Mouse (Mus musculus) gastrocnemius, postnatal 10 days (tissue): ENCODE data around the gene Mrpl48. TPM values are rescaled to one million over a fixed set of nuclear protein-coding genes. Genes with fewer than 3 reads are reported as not detected.

Source experiments
- DNase-seq: peaks from one replicate; pipeline ENCODE4 v3.0.0; 2021; ENCODE audit warnings: mixed read lengths
- total RNA-seq, 2 experiments: library from RNA; stranded (reverse); gene quantifications; 2 replicates each; pipeline ENCODE4 v1.2.3; 2021

The Mrpl48 gene
- total RNA-seq, 2 experiments from 2014 or later: 79.2 to 87.0 TPM

- DNase-seq: no peak
These were observed 73.9 kb downstream of the Mrpl48 start for GRCm38 (mm10) chr7:100534216-100534615.

GRCm38 (mm10) chr7:100533503-100533902 is 74.6 kb downstream of the Mrpl48 start:
- no peak for DNase-seq

DNA sequence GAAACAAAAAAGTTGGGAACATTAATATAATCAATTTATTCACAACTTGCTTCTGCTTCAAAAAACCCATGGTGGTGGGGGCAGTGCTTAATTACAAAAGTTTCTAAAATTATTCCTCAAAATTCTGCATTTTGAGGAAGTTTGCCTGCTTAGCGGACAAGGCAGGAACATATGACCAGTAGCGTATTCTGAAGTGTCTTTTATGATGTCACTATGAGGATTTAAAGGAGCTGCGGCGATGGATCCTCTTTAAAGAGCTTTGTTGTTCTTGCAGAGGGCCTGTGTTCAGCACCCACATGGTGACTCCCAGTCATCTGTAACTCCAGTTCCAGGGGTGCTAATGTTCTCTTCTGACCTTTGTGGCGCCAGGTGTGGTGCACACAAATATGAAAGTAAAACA is 77.3 kb downstream of the Mrpl48 start:
- DNase-seq: no peak

DNA sequence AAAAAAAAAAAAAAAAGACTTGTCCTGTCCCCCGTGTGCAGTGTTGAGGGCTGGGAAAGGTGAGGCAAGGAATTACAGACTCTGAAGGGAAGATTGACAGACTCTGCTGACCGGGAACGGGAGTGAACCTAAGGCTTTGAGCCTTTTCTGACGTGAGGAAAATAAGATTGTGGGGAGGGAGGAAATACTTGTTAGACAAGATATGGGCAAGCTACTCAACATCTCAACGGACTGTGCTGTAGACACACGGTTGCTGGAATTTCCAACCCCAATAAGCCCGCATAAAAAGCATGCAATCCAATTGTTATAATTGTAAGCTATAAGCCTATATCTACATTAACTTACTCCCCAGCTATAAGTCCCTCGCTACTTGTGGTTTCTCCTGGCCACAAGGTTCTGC is 83.4 kb downstream of the Mrpl48 start:
- DNase-seq: no peak

GRCm38 (mm10) chr7:100522222-100522621 is 85.9 kb downstream of the Mrpl48 start:
- no peak for DNase-seq

DNA sequence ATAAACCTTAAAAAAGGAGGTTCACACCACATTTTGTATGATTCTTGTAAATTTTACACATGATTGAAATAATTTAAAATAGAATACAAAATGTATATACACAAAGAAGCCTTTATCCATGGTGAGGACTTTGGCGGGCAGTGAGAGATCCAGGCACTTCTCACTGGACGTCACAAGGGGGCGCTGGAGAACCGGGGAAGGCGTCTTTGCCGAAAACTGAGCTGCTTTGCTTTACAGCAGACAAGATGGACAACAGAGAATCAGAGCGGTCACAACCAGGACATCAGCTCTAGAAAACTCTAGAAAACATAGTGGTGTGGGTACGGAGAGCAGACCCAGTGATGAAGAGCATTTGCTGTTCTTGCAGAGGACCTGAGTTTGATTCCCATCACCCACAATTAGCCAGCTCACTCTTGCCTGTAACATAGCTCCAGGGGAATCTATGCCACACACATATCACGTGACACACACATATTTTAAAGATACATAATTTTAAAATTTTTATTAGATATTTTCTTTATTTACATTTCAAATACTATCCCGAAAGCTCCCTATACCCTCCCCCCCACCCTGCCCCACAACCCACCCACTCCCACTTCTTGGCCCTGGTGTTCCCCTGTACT is 87.3 kb downstream of the Mrpl48 start:
- DNase-seq: peak; percentile 91

DNA sequence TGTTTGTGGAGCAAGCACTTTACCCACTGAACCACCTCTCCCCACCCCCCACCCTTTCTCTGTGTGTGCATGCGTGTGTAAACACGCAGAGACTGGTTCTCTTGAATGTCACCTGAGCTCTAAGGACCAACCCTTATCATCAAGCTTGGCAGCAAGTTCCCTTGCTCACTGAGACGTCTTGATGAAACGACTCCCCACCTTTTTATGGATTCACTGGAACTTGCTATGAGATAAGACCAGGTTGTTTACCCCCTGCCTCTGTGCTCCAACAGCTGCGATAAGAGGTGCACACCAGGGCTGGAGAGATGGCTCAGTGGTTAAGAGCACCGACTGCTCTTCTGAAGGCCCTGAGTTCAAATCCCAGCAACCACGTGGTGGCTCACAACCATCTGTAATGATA is 87.9 kb downstream of the Mrpl48 start:
- DNase-seq: no peak

- no peak for DNase-seq
These were observed 93.5 kb downstream of the Mrpl48 start, which contains the start of gene Dnajb13 for GRCm38 (mm10) chr7:100514573-100514972. Dnajb13 (minus strand) TSS chr7:100514960.

DNA sequence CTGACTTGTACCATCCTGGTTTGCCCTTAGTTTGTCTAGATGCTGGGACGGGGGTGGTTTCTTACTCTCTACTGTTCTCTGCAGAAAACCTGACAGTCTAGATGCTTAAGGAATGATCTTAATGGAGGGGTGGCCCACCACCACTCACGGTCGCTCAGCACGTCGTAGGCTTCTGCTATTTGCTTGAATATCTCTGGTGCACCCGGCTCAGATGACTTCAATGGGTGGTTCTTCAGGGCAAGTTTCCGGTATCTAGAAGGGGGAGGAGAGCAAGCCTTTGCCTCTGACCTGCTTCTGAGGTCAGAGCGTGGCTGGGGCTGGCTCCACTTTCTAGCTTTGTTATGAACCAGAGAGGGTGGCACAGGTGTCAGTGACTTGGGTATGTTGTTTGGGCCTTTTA is 96.5 kb downstream of the Mrpl48 start:
- DNase-seq: no peak

GRCm38 (mm10) chr7:100508670-100509069 is 99.4 kb downstream of the Mrpl48 start:
- DNase-seq: no peak

- DNase-seq: no peak
These were observed 101.6 kb downstream of the Mrpl48 start for GRCm38 (mm10) chr7:100506494-100506893.

- no peak for DNase-seq
These were observed 103.2 kb downstream of the Mrpl48 start for GRCm38 (mm10) chr7:100504740-100505487.

DNA sequence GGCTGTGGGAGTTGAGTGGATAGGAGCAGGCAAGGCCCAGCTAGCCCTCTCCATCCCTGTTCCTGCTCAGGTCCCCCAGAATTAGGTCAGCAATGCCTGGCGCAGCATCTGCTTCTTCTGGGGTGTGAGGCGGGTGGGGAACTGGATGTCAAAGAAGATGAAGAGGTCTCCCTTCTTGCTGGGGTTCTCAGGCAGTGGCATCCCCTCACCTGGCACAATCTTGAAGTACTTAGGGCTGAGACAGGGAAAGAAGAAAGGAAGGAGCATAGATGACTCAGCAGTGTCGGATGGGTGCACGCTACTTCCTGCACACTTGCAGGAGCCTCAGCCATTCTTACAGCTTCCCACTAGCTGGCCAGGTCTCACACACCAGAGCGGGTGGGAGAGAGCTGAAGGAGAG is 105.0 kb downstream of the Mrpl48 start:
- DNase-seq: no peak

GRCm38 (mm10) chr7:100502374-100502922 is 105.7 kb downstream of the Mrpl48 start:
- DNase-seq: no peak

DNA sequence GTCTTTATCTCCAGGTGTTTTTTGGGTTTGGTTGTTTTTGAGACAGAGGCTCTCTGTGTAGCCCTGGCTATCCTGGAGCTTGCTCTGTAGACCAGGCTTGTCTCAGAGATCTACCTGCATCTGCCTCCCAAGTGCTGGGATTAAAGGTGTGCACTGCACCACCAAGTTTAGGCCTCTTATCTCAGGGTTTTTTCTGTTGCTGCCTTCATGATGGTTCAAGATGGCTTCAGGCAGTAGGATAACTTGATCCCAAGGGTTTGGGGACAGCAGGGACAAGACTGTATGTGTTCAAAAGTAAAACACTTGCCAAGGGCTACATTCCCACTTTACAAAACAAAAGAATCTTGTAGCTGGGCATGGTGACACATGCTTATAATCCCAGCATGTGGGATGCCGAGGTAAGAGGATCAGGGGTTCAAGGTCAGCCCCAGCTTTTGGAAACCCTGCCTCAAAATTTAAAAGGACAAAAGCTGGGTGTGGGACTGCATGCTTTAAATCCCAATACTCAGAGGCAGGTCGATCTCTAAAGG is 106.2 kb downstream of the Mrpl48 start:
- DNase-seq: no peak

DNA sequence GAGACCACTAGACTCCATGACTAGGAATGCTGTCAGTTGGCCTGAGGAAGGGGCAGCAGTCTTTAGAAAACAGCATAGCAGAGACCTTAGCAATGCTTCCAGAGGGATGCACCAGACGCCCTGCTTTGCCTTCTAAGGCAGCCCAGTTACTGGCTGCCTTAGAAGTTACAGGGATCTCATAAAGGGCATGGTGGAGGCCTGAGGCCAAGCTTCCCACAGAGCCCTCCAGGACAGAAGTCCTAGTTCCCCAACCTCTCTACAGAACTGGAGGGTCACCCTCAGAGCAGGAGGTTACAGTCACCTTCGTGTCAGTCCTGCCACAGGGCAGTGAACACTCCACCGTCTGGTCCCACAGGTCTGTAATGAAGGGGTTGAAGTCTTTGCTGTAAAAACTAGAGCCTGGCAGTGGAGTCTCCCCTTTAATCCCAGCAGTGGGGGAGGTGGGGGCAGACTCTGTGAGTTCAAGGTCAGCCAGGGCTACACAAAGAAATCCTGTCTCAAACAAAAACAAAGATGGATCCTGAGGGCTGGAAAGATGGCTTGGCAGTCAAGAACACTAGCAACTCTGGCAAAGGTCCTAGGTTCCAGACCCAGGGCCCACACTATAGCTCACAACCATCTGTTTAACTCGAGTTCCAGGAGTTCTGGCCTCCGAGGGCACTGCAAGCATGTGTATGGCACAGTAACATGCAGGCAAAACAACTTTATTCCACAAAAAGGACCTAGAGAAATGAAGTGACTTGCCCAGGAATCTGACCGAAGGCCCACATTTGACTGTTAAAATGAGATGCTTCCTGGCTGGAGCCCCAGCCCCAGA is 106.9 kb downstream of the Mrpl48 start:
- DNase-seq: no peak

- DNase-seq: peak; percentile 42
These were observed 107.7 kb downstream of the Mrpl48 start for GRCm38 (mm10) chr7:100500276-100500977.

GRCm38 (mm10) chr7:100499465-100499864 is 108.6 kb downstream of the Mrpl48 start:
- no peak for DNase-seq

DNA sequence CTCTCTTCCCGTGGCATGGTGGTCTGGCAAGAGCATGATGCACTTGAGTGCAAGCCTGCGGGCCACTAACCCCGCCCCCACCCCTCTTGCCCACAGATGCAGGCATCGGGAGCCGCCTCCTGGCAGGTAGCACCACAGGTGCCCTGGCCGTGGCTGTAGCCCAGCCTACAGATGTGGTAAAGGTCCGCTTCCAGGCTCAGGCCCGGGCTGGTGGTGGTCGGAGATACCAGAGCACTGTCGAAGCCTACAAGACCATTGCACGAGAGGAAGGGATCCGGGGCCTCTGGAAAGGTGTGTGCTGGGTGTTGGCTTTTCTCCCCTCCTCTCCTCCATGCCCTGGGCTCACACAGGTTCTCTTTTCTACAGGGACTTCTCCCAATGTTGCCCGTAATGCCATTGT is 110.1 kb downstream of the Mrpl48 start:
- no peak for DNase-seq

- DNase-seq: no peak
These were observed 110.7 kb downstream of the Mrpl48 start for GRCm38 (mm10) chr7:100497402-100497801.

DNA sequence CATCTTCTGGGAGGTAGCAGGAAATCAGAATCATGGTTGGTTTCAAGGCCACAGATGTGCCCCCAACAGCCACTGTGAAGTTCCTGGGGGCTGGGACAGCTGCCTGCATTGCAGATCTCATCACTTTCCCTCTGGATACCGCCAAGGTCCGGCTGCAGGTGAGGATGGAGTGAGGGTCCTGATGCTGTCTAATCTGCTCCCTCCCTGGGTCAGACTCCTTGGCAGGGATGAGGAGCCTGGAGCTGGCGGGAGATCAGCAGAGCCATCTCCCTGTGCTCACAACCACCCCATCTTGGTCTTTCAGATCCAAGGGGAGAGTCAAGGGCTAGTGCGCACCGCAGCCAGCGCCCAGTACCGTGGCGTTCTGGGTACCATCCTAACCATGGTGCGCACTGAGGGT is 111.3 kb downstream of the Mrpl48 start:
- no peak for DNase-seq

- no peak for DNase-seq
These were observed 111.7 kb downstream of the Mrpl48 start for GRCm38 (mm10) chr7:100496371-100496770.
